In the genomic region with DNA sequence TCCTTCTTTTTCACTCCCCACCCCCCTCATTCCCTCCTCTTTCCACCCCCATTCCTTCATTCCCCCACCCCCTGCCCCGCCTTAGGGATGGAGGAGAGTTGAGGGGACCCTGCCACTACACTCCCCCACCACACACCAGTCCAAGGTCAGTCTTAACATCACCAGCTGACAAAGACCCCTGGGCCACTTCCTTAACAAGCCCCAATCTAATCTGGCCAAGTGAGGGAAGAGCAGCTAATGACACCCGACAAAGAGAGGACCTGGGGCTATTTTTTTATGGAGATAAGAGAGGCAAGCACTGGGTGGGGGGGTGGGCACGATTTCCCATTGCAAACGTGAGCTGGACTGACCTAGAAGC, we compare ENCODE assay signal across 14 mouse cellular contexts. TPM values are rescaled to one million over a fixed set of nuclear protein-coding genes. Genes with fewer than 3 reads are reported as not detected.
DNase-seq lines count a peak whose midpoint lies in the region; ATAC-seq and TF ChIP-seq lines count a peak whose summit lies in the region.
"Had no signal": no experiment of that assay in that cellular context is flagged by ENCODE, and none has a peak within 500 bp of the region (broad histone marks: within the 10 kb centered on the region; RNA-seq: fewer than 3 reads in every experiment).

No protein-coding gene starts in this region.

- no peak overlapping the region for H3K4me3 ChIP-seq in heart, embryonic 11.5 days (ENCODE audit: low read depth, low read length)
- no peak overlapping the region for H3K4me3 ChIP-seq in midbrain, embryonic 11.5 days (ENCODE audit: low read depth, low read length)
- no peak overlapping the region for H3K4me3 ChIP-seq in embryonic facial prominence, embryonic 10.5 days
- H3K4me3 ChIP-seq in left cerebral cortex, adult 2 months, result no peak overlapping the region
- H3K4me3 ChIP-seq: layer of hippocampus, adult 2 months; limb, embryonic 15.5 days had no signal

- H3K9me3 ChIP-seq in heart, embryonic 11.5 days (replicated peaks; ENCODE audit: control insufficient read depth, low read length), result no peaks in the 10 kb centered on the region
- H3K9me3 ChIP-seq in midbrain, embryonic 11.5 days (ENCODE audit: control insufficient read depth, low read length), result no peaks in the 10 kb centered on the region
- H3K9me3 ChIP-seq in embryonic facial prominence, embryonic 10.5 days, result no peaks in the 10 kb centered on the region
- H3K9me3 ChIP-seq: limb, embryonic 15.5 days had no signal

- 0 out of 2 replicates have a peak overlapping the region, but pooled peaks have one; percentile 59 for H3K9ac ChIP-seq in heart, embryonic 11.5 days (ENCODE audit: low read depth, low read length)
- H3K9ac ChIP-seq in midbrain, embryonic 11.5 days (ENCODE audit: low read length), result no peak overlapping the region
- H3K9ac ChIP-seq: limb, embryonic 15.5 days had no signal

- peaks cover 42% of the 10 kb centered on the region for H3K4me1 ChIP-seq in heart, embryonic 11.5 days (ENCODE audit: control insufficient read depth, insufficient read depth, low read length)
- peaks cover 3% of the 10 kb centered on the region; the same call in 1 of the 2 replicates for H3K4me1 ChIP-seq in midbrain, embryonic 11.5 days (ENCODE audit: control insufficient read depth, insufficient read depth, low read length)
- peaks cover 23% of the 10 kb centered on the region for H3K4me1 ChIP-seq in embryonic facial prominence, embryonic 10.5 days
- H3K4me1 ChIP-seq: limb, embryonic 15.5 days had no signal

- 0% methylated on average over 4 of the region's 4 CpGs for WGBS in heart, embryonic 11.5 days (ENCODE audit: insufficient replicate concordance)
- WGBS in midbrain, embryonic 11.5 days, result 14% methylated on average over 4 of the region's 4 CpGs
- 9% methylated on average over 4 of the region's 4 CpGs for WGBS in embryonic facial prominence, embryonic 10.5 days

- ATAC-seq in heart, embryonic 11.5 days (replicated peaks; ENCODE audit: insufficient number of reproducible peaks, low FRiP score, low TSS enrichment), result peak; percentile 20; the same call in 1 of the 2 replicates
- ATAC-seq in midbrain, embryonic 11.5 days (ENCODE audit: low FRiP score), result peak; percentile 43; the same call in 1 of the 2 replicates

- H3K27me3 ChIP-seq in heart, embryonic 11.5 days (ENCODE audit: control insufficient read depth, insufficient read depth, low read length), result no peaks in the 10 kb centered on the region
- no peaks in the 10 kb centered on the region for H3K27me3 ChIP-seq in midbrain, embryonic 11.5 days (ENCODE audit: control insufficient read depth, insufficient read depth, low read length)
- H3K27me3 ChIP-seq in embryonic facial prominence, embryonic 10.5 days (replicated peaks; ENCODE audit: low read depth, poor library complexity, severe bottlenecking), result peaks cover 72% of the 10 kb centered on the region

- no peak for DNase-seq in heart, postnatal 25 days (ENCODE audit: low spot score)
- peak; percentile 65 for DNase-seq in retina, postnatal 1 day
- DNase-seq in retina, embryonic 14.5 days (ENCODE audit: low spot score), result no peak
- no peak for DNase-seq in midbrain, embryonic 11.5 days (ENCODE audit: low spot score, missing footprints)
- DNase-seq in embryonic facial prominence, embryonic 10.5 days (ENCODE audit: low spot score), result no peak
- DNase-seq in left cerebral cortex, adult 2 months (ENCODE audit: extremely low spot score in 1 of 2, low spot score in 2 of 2), result no peak
- DNase-seq: cerebellum, postnatal 14 days; lung, postnatal 14 days; thymus, postnatal 25 days had no signal

- no peak for TF ChIP-seq CTCF in left cerebral cortex, adult 2 months (IDR thresholded peaks at IDR 0.05)

- peak overlapping the region; percentile 14 for H3K4me2 ChIP-seq in heart, embryonic 11.5 days
- no peak overlapping the region for H3K4me2 ChIP-seq in midbrain, embryonic 11.5 days
- H3K4me2 ChIP-seq: limb, embryonic 15.5 days had no signal

- no peaks in the 10 kb centered on the region for H3K36me3 ChIP-seq in heart, embryonic 11.5 days (ENCODE audit: control insufficient read depth, insufficient read depth, low read length)
- no peaks in the 10 kb centered on the region for H3K36me3 ChIP-seq in midbrain, embryonic 11.5 days (ENCODE audit: control insufficient read depth, insufficient read depth, low read length)
- no peaks in the 10 kb centered on the region for H3K36me3 ChIP-seq in embryonic facial prominence, embryonic 10.5 days (replicated peaks)
- H3K36me3 ChIP-seq: limb, embryonic 15.5 days had no signal

- intact Hi-C loops in heart, postnatal 25 days (cut with DNase I), result no loop called here
- intact Hi-C loops in left cerebral cortex, adult 2 months (cut with DNase I), result no loop called here

- peak overlapping the region; percentile 80 for H3K27ac ChIP-seq in heart, embryonic 11.5 days (ENCODE audit: low read depth, low read length)
- no peak overlapping the region for H3K27ac ChIP-seq in midbrain, embryonic 11.5 days (ENCODE audit: low read depth, low read length)
- no peak overlapping the region for H3K27ac ChIP-seq in embryonic facial prominence, embryonic 10.5 days (replicated peaks)
- no peak overlapping the region for H3K27ac ChIP-seq in left cerebral cortex, adult 2 months
- H3K27ac ChIP-seq: layer of hippocampus, adult 2 months; limb, embryonic 15.5 days; stomach, postnatal 0 days had no signal

RNA-seq across cellular contexts. Expression of a gene that starts 29.3 kb away (rescaled TPM):
- polyA plus RNA-seq in heart, embryonic 11.5 days (2014; fragmentation: Nextera tagmentation; extraction: Ambion mirVana), result 5.9 and 7.1 TPM in 2 replicates
- total RNA-seq in heart, postnatal 25 days (2021), result 10 to 100 TPM; 12.3 to 13.4 TPM
- polyA plus RNA-seq in midbrain, embryonic 11.5 days (2014; fragmentation: Nextera tagmentation; extraction: Ambion mirVana), result 1.3 and 1.7 TPM in 2 replicates
- 0.45 and 0.50 TPM in 2 replicates for polyA plus RNA-seq in embryonic facial prominence, embryonic 10.5 days (2016; fragmentation: Nextera tagmentation; extraction: Ambion mirVana)
- 10 to 100 TPM; 24.1 to 34.7 TPM for total RNA-seq in left cerebral cortex, adult 2 months (2021)
- total RNA-seq: monocyte, adult 5-6 weeks had no signal

RNA-seq across cellular contexts. Expression of a gene that starts 29.7 kb away (rescaled TPM):
- 0.66 and 0.92 TPM in 2 replicates for polyA plus RNA-seq in heart, embryonic 11.5 days (2014; fragmentation: Nextera tagmentation; extraction: Ambion mirVana)
- 1 to 10 TPM; 4.8 to 5.9 TPM for total RNA-seq in heart, postnatal 25 days (2021)
- polyA plus RNA-seq in midbrain, embryonic 11.5 days (2014; fragmentation: Nextera tagmentation; extraction: Ambion mirVana), result 2.0 and 2.3 TPM in 2 replicates
- polyA plus RNA-seq in embryonic facial prominence, embryonic 10.5 days (2016; fragmentation: Nextera tagmentation; extraction: Ambion mirVana), result 0.83 and 0.95 TPM in 2 replicates
- total RNA-seq in left cerebral cortex, adult 2 months (2021), result 1 to 10 TPM; 4.3 to 4.4 TPM
- total RNA-seq: monocyte, adult 5-6 weeks had no signal

RNA-seq across cellular contexts. Expression of a gene that starts 31.9 kb away (rescaled TPM):
- polyA plus RNA-seq in heart, embryonic 11.5 days (2014; fragmentation: Nextera tagmentation; extraction: Ambion mirVana), result 10.6 and 12.1 TPM in 2 replicates
- total RNA-seq in heart, postnatal 25 days (2021), result 10 to 100 TPM; 23.0 to 26.9 TPM
- 9.9 and 10.7 TPM in 2 replicates for polyA plus RNA-seq in midbrain, embryonic 11.5 days (2014; fragmentation: Nextera tagmentation; extraction: Ambion mirVana)
- polyA plus RNA-seq in embryonic facial prominence, embryonic 10.5 days (2016; fragmentation: Nextera tagmentation; extraction: Ambion mirVana), result 10.7 and 11.6 TPM in 2 replicates
- 10 to 100 TPM; 18.6 to 21.5 TPM for total RNA-seq in left cerebral cortex, adult 2 months (2021)
